Mouse (Mus musculus) midbrain, embryonic 13.5 days (tissue): ENCODE results near the gene Tomm70a. TPM values are rescaled to one million over a fixed set of nuclear protein-coding genes. Genes with fewer than 3 reads are reported as not detected.

Source experiments
- ATAC-seq: fragments of 200-750 bp; cut with Nextera tagmentation; 2 replicates; pipeline ENCODE4 v1.8.0; 2017; ENCODE audit warnings: mild to moderate bottlenecking, moderate TSS enrichment, moderate library complexity
- H3K27ac ChIP-seq: fragments of 300-500 bp; sonication (generic); 2 replicates; pipeline ENCODE4 v1.5.1; 2015; ENCODE audit warnings: inconsistent platforms, mild to moderate bottlenecking, moderate library complexity
- H3K27me3 ChIP-seq: fragments of 300-500 bp; sonication (generic); 2 replicates; pipeline ENCODE4 v1.6.1; 2015; ENCODE audit warnings: mild to moderate bottlenecking, inconsistent platforms
- H3K36me3 ChIP-seq: fragments of 300-500 bp; sonication (generic); 2 replicates; pipeline ENCODE4 v1.6.1; 2015; ENCODE audit warnings: mild to moderate bottlenecking, inconsistent platforms
- H3K4me1 ChIP-seq: fragments of 300-500 bp; sonication (generic); replicated peaks from 2 replicates; pipeline ENCODE4 v1.6.1; 2015; ENCODE audit warnings: inconsistent platforms
- H3K4me2 ChIP-seq: fragments of 300-500 bp; sonication (generic); replicated peaks from 2 replicates; pipeline ENCODE4 v1.6.1; 2015; ENCODE audit warnings: moderate library complexity, mild to moderate bottlenecking, inconsistent platforms
- H3K4me3 ChIP-seq: fragments of 300-500 bp; sonication (generic); replicated peaks from 2 replicates; pipeline ENCODE4 v1.5.1; 2015; ENCODE audit warnings: mild to moderate bottlenecking, inconsistent platforms
- H3K9ac ChIP-seq: fragments of 300-500 bp; sonication (generic); replicated peaks from 2 replicates; pipeline ENCODE4 v1.6.1; 2015; ENCODE audit warnings: mild to moderate bottlenecking, inconsistent platforms
- H3K9me3 ChIP-seq: fragments of 300-500 bp; sonication (generic); 2 replicates; pipeline ENCODE4 v1.6.1; 2016; ENCODE audit warnings: mild to moderate bottlenecking, inconsistent platforms
- WGBS: fragments of 180-500 bp; shearing (Covaris S2); methylation state at CpG from one replicate; pipeline ENCODE4 v1.1.7; 2015; 5-methylcytosine and 5-hydroxymethylcytosine counted together
- polyA plus RNA-seq: library from polyadenylated mRNA; unstranded; fragments of >200 nt; fragmentation: Nextera tagmentation; extraction: Ambion mirVana; gene quantifications from 2 replicates; pipeline ENCODE4 v1.2.1, GENCODE M21; 2015

Gene Tomm70a
- polyA plus RNA-seq, 1 experiment from 2014 or later, result 52.4 TPM

DNA sequence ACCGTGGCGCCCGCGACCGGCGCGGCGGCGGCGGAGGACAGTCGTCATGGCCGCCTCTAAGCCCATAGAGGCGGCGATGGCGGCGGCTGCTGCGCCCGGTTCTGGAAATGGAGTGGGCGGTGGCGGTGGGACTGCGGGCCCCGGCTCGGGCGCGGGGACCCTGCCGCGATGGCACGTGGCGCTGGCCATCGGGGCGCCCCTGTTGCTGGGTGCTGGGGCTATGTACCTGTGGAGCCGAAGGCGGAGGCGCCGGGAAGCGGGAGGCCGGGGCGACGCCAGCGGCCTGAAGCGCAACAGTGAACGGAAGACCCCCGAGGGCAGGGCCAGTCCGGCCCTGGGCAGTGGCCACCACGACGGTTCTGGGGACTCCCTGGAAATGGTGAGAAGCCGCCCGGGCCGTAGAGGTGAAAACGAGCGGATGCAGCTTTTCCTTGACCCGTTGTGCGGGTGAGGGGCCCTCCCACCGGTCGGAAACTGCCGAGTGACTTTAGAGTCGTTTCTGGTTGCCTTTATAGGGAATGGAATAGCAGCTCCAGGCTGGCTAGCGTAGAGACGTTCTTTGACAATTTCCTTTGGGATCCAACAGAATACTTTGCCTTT is 413 bp downstream of the Tomm70a start:
- under 1% methylated on average over 58 of the region's 59 CpGs for WGBS
- Histone ChIP-seq H3K4me2 (peak overlapping the region; percentile 68), H3K27me3 (no peaks in the 10 kb centered on the region), H3K4me1 (peaks cover 20% of the 10 kb centered on the region), H3K9me3 (no peaks in the 10 kb centered on the region), H3K4me3 (peak overlapping the region; percentile 99), H3K9ac (peak overlapping the region; percentile 95), H3K27ac (peak overlapping the region; percentile 96), H3K36me3 (no peaks in the 10 kb centered on the region)
- ATAC-seq, result no peak

DNA sequence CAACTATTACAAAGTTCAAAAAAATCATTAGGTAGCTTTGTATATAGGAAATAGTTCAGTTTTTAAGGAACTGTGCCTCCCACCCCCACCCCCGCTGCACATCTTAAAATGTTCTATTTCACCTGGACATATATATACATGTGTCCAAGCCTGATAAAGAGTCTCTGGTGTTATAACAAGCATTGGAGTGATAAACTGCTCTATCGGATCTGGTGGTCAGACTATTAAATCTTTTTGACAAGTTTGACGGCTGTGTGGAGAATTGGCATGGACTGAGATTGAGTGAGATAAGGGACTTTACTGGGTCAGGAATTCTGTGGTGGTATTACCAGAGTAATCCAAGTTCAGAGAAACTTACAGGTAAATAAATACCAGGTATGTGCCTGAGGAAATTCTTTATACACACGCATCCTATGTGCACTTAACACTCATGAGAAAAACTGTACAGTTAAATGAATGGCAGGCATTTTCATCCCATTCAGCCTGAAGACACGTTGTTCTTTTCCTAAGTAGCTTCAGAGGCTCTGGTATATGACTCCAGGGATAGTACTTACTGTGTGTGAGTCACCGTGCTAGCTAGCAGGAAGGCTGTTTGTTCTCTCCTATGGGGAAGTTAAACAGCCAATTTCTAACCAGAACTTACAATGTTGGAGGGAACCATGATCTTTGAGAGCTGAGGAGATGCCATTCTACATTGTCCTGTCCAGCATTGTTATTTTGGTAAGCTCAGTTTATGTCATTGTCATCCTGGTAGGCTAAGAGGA is 1.4 kb downstream of the Tomm70a start:
- WGBS, result 71% methylated on average over 6 of the region's 6 CpGs
- ATAC-seq, result no peak
- Histone ChIP-seq H3K4me2 (peak overlapping the region; percentile 68), H3K9ac (peak overlapping the region; percentile 95), H3K27me3 (no peaks in the 10 kb centered on the region), H3K36me3 (no peaks in the 10 kb centered on the region), H3K27ac (no peak overlapping the region), H3K4me3 (peak overlapping the region; percentile 99), H3K4me1 (peaks cover 20% of the 10 kb centered on the region), H3K9me3 (no peaks in the 10 kb centered on the region)

DNA sequence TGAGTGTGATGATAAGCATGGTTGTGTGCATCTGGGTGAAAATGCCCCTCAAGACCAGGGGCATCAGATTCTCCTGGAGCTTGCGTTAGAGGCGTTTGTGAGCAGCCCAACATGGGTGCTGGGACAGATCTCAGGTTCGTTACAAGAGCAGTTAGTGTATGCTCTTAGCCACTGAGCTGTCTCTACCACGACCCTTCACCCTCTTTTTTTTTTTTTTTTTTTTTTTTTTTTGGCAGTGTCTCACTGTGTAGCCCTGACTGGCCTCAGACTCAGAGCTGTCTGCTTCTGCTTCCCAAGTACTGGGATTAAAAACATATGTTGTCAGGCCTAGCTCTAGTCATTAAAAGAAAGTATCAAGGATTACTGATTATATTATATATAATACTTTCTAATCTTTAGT is 4.8 kb downstream of the Tomm70a start:
- Histone ChIP-seq H3K9me3 (no peaks in the 10 kb centered on the region), H3K27me3 (no peaks in the 10 kb centered on the region), H3K4me3 (no peak overlapping the region), H3K4me1 (peaks cover 25% of the 10 kb centered on the region), H3K9ac (no peak overlapping the region), H3K36me3 (no peaks in the 10 kb centered on the region), H3K4me2 (no peak overlapping the region), H3K27ac (no peak overlapping the region)
- no peak for ATAC-seq
- WGBS, result 79% methylated on average over 4 of the region's 4 CpGs

DNA sequence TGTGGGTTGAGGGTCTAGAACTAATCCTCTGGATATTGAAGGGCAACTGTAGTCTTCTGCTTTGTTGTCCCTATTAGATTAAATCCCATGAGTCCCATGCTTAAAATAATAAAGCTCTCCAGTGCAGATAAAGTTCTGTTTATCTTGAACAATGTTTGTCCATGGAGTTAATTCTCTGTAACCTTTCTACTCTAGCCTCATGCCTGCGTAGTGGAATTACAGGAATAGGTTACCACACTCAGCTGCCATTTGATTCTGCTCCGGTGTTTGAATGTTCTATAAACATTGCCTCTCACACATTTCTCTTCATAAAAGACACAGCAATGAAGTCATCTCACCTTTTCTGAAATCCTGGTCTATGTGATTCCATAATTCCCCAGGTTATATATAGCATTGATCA is 6.3 kb downstream of the Tomm70a start:
- no peak overlapping the region for H3K9ac ChIP-seq
- ATAC-seq, result no peak
- no peaks in the 10 kb centered on the region for H3K36me3 ChIP-seq
- H3K4me3 ChIP-seq, result no peak overlapping the region
- WGBS, result 91% methylated on average over 2 of the region's 2 CpGs
- no peak overlapping the region for H3K27ac ChIP-seq
- H3K4me1 ChIP-seq, result peaks cover 24% of the 10 kb centered on the region
- no peaks in the 10 kb centered on the region for H3K9me3 ChIP-seq
- no peaks in the 10 kb centered on the region for H3K27me3 ChIP-seq
- no peak overlapping the region for H3K4me2 ChIP-seq

DNA sequence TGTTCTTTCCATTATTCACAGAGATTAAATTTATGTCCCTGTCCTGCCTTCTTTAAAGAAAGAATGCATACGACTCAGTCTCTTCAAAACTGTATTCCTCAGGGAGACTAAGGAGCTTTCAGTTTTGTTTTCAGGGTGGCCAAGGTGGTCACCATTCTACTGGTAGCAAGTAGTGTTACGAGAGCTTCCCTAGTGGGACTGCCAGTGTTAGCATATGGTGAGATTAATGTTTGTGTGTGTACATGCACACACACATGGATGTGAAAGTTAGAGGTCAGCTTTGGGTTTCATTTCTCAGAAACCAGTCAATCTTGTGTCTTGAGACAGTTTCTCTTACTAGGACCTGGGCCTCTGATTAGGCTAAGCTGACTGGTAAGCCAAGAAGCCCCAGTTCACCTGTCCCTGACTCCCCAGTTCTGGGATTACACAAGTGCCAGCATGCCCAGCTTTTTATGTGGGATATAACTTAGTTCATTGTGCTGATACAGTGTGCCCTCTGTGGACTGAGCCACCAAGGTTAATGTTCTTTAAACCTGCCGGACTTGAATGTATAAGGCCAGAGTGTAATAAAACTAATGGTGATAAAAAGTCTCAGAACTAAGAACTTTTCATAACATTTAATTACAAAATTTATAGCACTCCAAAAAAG is 9.4 kb downstream of the Tomm70a start:
- no peak overlapping the region for H3K27ac ChIP-seq

DNA sequence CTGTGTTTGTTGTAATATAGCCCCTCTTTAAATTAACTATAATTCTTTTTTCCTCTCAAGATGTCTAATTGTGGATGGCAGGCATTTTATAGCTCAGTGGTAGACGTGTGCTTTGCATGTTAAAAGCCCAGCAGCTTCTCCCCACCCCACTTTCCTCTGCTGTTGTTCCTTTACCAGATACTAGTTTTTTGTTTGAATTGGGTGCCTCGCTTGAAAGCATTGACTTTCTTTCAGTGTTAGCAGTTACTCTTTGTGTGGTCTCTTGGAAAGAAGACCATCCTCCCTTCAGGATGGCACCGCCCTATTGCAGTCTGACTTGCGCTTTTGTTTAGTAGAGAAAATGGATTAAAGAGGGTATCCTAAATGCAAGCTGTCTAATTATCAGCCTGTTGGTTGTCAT is 10.0 kb downstream of the Tomm70a start:
- WGBS, result 48% methylated on average over 4 of the region's 4 CpGs
- no peak for ATAC-seq
- H3K4me1 ChIP-seq, result peaks cover 10% of the 10 kb centered on the region

More for the DNA sequence above, 9.4 kb downstream of the Tomm70a start:
- no peak for ATAC-seq
- Histone ChIP-seq H3K9ac (no peak overlapping the region), H3K4me1 (peaks cover 10% of the 10 kb centered on the region), H3K4me3 (no peak overlapping the region), H3K36me3 (peaks cover 13% of the 10 kb centered on the region), H3K9me3 (no peaks in the 10 kb centered on the region), H3K4me2 (no peak overlapping the region), H3K27me3 (no peaks in the 10 kb centered on the region)
- 82% methylated on average over 3 of the region's 3 CpGs for WGBS

DNA sequence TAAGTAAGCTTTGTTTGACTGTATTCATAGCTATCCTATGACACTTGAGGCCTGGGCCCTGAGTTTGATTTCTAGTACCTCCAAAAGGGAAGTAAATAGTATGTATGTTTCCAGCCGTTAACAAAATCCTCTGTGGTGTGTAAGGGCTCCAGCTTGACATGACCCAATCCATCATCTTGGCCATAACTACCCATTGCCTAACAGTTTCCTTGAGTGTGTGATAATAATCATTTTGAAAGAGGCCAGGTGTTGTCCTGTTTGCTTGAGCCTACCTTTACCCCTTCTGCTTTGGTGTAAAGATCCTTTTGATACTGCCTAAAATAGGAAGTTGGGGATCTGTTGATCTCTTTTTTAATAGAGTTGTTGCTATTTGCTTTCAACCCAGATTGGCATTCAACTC is 10.8 kb downstream of the Tomm70a start:
- H3K4me3 ChIP-seq, result no peak overlapping the region
- no peaks in the 10 kb centered on the region for H3K27me3 ChIP-seq
- peaks cover 10% of the 10 kb centered on the region for H3K4me1 ChIP-seq
- peaks cover 19% of the 10 kb centered on the region for H3K36me3 ChIP-seq
- ATAC-seq, result no peak
- no peak overlapping the region for H3K4me2 ChIP-seq
- no peaks in the 10 kb centered on the region for H3K9me3 ChIP-seq
- no peak overlapping the region for H3K27ac ChIP-seq
- no peak overlapping the region for H3K9ac ChIP-seq
- WGBS, result 83% methylated on average over 1 of the region's 1 CpGs

More for the DNA sequence above, 10.0 kb downstream of the Tomm70a start:
- no peak overlapping the region for H3K27ac ChIP-seq
- H3K27me3 ChIP-seq, result no peaks in the 10 kb centered on the region
- no peak overlapping the region for H3K4me3 ChIP-seq
- no peak overlapping the region for H3K9ac ChIP-seq
- no peaks in the 10 kb centered on the region for H3K9me3 ChIP-seq
- H3K36me3 ChIP-seq, result peaks cover 13% of the 10 kb centered on the region
- no peak overlapping the region for H3K4me2 ChIP-seq

DNA sequence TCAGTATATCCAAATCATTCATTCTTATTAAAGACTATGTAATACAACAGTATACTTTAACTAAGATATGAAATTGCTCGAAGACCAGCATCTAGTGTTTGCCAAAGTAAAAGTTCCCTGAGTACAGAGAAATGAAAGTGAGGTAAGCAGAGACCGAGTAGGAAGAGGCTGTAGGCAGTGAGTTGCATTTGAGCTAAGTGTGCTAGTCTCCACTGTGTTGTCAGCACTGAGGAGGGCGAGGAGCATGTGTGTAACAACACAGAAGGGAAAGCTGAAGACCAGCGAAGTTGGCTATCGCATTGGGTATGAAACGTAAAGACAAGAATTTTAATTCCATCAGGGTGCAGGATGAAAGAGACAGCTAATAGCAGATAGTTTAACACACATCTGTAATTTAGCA is 12.1 kb downstream of the Tomm70a start:
- Histone ChIP-seq H3K27ac (no peak overlapping the region), H3K4me3 (no peak overlapping the region), H3K4me2 (no peak overlapping the region), H3K9me3 (no peaks in the 10 kb centered on the region), H3K36me3 (peaks cover 26% of the 10 kb centered on the region), H3K9ac (no peak overlapping the region), H3K4me1 (peaks cover 10% of the 10 kb centered on the region), H3K27me3 (no peaks in the 10 kb centered on the region)
- ATAC-seq, result no peak
- 95% methylated on average over 6 of the region's 6 CpGs for WGBS

DNA sequence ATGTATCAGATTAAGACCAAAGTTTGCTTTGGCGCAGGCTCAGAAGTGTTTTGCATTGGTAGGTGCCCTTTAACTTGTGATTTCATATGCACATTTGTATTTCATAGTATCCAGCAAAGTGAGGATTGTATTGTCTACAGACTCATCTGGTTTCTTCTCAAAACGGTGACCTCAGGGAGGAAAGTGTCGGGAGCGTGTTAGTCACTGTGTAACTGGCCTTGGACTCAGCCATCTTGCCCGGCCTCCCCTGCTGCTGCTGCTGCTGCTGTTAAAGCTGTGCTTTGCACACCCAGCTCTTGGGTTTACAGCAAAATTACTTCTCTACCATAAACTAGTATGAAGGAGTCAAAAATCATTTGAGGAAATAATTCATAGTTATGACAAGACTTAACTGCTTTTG is 23.2 kb downstream of the Tomm70a start:
- Histone ChIP-seq H3K9me3 (no peaks in the 10 kb centered on the region), H3K4me1 (no peaks in the 10 kb centered on the region), H3K9ac (no peak overlapping the region), H3K4me3 (no peak overlapping the region), H3K27ac (no peak overlapping the region), H3K4me2 (no peak overlapping the region), H3K27me3 (no peaks in the 10 kb centered on the region), H3K36me3 (peaks cover 45% of the 10 kb centered on the region)
- 95% methylated on average over 5 of the region's 5 CpGs for WGBS
- no peak for ATAC-seq

DNA sequence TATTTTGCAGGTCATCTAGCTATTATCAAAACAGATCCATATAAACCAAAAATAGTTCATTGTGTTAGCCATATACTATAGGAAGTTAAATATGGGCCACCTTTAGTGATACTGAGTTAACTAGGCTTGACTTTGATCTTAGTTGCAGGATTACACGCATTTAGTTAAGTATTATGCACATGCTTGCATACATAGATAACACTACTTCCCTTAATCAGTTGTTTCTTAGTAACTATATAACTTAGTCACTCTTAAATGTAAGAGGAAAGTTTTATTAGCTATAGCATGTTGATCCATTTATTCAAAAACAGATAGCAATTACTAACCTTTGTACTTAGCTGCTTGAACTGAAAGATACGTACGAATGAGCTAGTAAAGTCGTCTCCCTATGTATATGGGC is 29.9 kb downstream of the Tomm70a start:
- Histone ChIP-seq H3K9ac (no peak overlapping the region), H3K4me1 (no peaks in the 10 kb centered on the region), H3K4me3 (no peak overlapping the region), H3K36me3 (peaks cover 45% of the 10 kb centered on the region), H3K9me3 (no peaks in the 10 kb centered on the region), H3K4me2 (no peak overlapping the region), H3K27ac (no peak overlapping the region), H3K27me3 (no peaks in the 10 kb centered on the region)
- 94% methylated on average over 4 of the region's 4 CpGs for WGBS
- ATAC-seq, result no peak

DNA sequence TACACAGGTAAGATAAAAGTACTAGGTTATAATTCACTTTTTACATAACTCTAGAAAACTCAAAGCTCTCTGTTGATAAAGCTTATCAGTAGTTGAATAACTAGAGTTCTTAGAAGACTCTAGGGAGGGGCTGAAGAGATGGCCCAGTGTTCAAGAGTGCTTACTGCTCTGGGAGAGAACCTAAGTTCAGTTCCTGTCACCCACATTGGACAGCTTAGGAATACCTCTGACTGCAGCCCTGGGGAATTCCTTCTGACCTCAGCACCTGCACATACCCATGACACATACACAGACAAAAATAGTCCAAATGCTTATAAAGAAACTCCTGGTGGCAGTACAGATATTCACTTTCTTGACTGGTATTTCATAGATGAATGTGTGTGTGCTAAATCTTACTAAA is 34.4 kb downstream of the Tomm70a start:
- Histone ChIP-seq H3K4me2 (no peak overlapping the region), H3K36me3 (peaks cover 49% of the 10 kb centered on the region), H3K4me3 (no peak overlapping the region), H3K27ac (no peak overlapping the region), H3K9me3 (no peaks in the 10 kb centered on the region), H3K4me1 (no peaks in the 10 kb centered on the region), H3K9ac (no peak overlapping the region), H3K27me3 (no peaks in the 10 kb centered on the region)
- no peak for ATAC-seq

DNA sequence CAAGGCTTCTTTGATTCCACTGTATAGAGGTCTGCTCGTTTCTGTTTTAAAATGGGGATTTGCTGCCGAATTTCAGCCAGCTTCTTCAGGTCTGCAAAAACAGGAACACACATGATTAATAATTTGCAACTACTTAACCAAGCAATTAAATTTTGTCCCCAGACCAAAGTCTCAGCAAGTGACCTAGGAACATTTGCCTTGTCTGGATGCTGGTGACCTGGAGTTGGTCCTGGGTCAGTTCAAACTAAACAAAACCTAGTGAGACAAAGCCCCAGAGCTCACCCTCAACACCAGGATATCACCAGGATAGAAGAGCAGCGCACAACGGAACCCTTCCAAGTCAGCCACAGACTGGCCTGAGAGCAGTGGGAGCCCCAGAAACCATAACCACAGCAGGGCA is 35.6 kb downstream of the Tomm70a start:
- no peak overlapping the region for H3K4me3 ChIP-seq
- no peaks in the 10 kb centered on the region for H3K4me1 ChIP-seq
- H3K36me3 ChIP-seq, result peaks cover 42% of the 10 kb centered on the region
- H3K4me2 ChIP-seq, result no peak overlapping the region
- no peak overlapping the region for H3K9ac ChIP-seq
- H3K27me3 ChIP-seq, result no peaks in the 10 kb centered on the region
- WGBS, result 93% methylated on average over 4 of the region's 4 CpGs
- H3K27ac ChIP-seq, result no peak overlapping the region
- H3K9me3 ChIP-seq, result no peaks in the 10 kb centered on the region
- ATAC-seq, result no peak
